Mouse (Mus musculus) liver, adult (tissue): Measurements from ENCODE around the gene Arhgap40.

Experiments used
- GATA4 ChIP-seq: IDR thresholded peaks from 2 replicates; pipeline ENCODE4 v1.6.1; 2014; ENCODE audit warnings: mild to moderate bottlenecking, low read length; ENCODE audit not compliant: insufficient replicate concordance

Arhgap40 gene

DNA sequence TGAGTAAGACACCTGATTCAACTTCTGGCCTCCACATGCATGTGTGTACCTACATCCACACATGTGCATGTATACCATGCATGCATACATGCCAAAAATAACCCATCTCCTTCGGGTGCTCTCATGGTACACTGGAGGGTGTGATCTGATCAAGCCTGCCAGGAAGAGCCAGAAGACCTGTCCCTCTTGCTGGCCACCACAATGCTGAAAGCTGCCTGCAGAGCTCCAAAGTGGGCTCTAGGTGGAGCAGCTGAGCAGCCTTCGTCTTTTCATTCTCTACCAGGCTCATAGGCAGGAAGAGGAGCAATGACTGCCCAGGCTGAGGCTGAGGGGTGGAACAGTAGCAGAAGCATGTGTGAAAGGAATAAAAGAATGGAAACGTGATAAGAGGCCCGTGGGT is 21.5 kb downstream of the Arhgap40 start:
- no peak for TF ChIP-seq GATA4

DNA sequence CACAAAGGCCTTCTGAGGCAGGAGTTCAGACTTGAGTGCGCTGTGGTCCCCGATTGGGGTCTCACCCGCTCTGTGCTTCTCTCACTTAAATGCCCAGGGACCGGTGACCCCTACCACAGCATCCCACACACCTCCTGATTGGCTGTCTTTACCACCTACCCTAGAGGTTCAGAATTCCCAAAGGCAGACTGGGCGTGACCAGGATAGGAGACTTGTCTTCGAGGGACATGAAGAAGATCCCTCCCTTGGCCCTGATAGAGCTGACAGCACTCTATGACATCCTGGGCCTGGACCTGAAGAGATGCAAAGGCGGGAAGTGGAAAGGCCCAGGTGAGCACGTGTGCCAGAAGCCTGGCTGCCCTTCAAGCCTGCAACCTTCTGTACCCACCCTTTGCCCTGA is 22.0 kb downstream of the Arhgap40 start:
- TF ChIP-seq GATA4, result no peak

DNA sequence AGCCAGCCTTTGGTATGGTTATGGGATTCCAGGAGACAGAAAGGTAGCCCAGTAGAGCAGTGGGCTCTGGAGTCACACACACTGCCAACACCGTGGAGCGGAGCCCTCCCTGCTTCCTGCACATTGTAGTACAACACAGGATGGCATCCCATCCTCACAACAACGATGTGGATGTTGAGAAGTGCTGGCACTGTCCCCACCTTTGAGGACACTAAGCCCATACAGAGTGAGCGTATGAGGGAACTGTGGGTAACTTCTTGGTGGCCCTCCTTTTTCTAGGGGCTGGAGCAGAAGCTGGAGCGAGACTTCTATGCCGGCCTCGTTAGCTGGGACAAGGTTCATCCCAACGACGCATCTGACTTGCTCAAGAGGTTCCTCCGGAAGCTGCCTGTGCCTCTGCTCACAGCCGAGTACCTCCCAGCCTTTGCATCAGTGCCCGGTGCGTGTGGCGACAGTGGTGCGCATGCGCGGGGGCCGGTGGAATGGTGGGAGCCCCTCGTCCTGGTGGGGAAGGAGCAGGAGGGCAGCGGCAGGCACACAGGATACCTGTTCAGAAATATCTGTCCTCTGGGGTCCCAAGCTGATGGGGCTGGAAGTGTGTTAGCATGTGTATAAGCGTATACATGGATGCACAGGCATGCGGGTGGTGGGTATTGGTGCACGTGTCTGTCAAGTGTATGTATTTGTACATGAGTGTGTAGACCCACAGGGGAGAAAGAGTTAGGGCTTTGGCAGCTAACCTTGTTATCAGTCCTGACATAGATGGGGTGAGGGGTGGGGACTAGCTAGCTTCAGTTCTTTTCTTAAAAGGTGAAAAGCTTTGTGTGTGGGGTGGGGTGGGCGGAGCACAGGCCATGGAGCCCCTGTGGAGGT is 27.1 kb downstream of the Arhgap40 start:
- no peak for TF ChIP-seq GATA4

DNA sequence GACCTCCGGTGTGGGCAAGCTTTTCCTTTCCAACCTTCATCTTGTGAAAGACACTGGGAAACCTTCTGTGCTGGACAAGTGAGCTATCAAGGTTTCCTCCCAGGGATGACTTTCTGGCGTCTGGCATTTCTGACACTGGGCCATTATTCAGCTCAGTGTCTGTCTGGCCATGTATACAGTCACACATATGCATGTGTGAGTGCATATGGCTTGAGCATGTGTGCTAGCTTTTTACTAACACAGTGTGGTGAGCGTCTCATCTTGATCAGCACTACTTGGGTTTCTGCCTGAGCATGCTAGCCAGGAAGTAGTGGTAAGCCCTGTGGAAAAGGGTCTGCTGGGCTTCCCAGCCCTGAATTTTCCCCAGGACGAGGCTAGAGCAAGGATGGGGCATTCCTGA is 28.7 kb downstream of the Arhgap40 start:
- no peak for TF ChIP-seq GATA4

DNA sequence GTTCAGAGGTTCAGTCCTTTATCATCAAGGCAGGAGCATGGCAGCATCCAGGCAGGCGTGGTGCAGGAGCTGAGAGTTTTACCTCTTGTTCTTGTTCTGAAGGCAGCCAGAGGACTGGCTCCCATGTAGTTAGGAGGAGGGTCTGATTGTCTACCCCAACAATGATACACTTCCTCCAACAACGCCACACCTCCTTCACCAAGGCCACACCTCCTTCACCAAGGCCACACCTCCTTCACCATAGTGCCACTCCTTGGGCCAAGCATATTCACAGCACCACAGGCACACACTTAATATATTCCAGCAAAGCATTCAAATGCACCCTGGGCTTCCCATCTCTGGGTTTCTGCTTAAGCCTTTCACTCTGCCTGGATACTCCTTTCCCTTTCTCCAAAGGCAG is 32.7 kb downstream of the Arhgap40 start:
- TF ChIP-seq GATA4, result no peak

DNA sequence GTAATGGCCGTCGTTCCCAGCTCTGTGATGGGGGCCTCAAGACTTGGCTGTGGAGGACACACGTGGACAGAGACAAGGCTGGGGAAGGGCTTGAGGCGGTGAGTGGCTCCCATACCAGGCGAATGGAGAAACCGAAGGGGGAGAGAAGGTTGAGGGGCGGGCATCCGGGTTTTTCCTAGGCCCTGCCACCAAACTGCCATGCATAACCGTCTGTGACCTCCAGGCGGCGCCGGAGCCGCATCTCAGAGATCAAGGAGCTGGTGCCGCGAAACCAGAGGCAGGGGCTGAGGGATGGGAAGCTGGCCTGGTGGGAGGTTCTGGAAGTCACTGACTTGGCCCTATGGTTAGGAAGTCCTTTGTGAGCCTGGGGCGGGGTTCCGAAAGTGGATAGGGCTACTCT is 34.2 kb downstream of the Arhgap40 start:
- no peak for TF ChIP-seq GATA4

DNA sequence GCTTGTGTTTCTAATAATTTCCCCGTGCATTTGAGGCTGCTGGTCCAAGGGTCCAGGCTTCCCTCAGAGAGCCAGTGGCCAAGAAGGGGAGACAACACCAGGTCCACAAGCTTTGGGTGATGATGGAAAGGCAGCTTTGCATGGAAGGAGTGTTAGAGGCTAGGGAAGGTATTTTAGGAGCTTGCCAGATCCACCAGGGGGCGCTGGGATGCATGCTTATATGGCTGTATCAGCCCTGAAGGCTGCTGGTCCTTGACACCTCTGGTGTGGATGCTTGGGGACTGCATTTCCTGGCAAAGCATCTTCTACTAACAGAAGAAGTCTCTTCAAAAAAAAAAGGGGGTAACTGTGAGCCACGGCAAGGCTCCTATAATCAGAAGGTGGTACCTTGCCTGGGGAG is 37.5 kb downstream of the Arhgap40 start:
- TF ChIP-seq GATA4, result no peak

DNA sequence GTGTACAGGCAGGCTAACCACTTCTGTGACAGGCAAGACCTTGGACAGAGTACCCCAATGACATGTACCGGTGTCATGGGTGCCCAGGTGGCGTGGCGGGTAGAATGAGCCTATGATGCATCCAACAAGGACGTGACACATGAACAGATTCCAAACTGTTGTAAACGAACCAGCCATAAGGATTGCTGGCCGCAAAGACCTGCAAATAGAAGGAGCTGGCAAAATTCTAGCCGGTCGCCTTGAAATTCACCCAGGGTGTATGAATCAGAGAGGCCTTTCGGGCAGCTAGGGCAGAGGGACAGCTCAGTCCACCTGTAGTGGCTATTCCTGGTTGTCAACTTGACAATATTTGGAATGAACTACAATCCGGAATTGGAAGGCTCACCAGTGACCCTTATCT is 41.8 kb downstream of the Arhgap40 start:
- no peak for TF ChIP-seq GATA4

DNA sequence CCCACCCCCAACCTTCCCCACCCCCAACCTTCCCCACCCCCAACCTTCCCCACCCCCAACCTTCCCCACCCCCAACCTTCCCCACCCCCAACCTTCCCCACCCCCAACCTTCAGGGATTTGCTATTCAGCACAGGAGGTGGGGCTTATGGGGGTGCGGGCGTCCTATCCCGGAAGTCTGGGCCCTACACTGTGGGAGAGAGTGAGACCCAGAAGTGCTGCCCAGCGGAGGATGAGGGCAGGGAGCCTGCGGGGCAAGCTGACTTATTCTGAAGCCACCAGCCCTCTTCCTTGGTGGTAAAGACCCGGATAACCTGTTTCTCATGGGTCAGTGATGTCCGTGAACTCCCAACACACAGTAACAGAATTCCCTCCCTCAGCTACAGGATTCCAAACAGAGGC is 42.7 kb downstream of the Arhgap40 start:
- TF ChIP-seq GATA4, result no peak

DNA sequence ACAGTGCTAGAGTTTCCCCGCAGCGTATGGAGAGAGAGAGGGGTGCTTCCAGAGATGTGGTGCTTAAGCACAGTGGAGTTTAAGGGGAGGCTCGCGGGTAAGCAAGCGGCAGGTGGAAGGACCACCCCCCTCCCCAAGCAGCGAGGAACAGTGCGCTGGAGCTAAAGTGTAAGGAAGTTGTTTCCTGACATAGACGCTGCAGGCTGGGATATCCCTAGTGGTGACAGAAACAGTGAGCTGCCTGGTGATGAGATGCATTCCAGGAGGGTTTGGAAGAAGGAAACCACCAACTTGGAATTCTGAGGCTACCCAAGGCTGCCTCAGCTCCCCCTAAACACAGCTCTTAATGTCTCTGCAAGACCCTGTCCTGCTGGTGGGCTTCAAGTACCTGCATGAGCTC is 43.2 kb downstream of the Arhgap40 start:
- no peak for TF ChIP-seq GATA4

DNA sequence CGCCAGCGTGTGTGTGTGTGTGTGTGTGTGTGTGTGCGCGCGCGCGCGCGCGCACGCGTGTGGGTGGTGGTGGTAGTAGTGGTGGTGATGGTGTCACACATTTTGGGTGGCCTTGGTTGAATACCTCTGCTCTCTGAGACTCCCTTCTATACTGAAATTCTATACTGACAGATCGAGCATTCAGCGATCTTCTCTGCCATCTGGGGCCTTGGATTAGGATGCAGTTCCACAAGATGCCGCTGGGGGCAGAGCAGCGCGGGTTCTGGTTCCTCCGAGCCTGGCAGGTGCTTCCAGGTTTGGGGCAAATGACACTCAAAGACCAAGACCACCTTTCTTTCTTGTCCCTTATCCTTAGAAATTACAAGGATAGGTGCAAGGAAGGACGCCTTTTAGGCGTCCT is 43.6 kb downstream of the Arhgap40 start:
- TF ChIP-seq GATA4, result no peak

DNA sequence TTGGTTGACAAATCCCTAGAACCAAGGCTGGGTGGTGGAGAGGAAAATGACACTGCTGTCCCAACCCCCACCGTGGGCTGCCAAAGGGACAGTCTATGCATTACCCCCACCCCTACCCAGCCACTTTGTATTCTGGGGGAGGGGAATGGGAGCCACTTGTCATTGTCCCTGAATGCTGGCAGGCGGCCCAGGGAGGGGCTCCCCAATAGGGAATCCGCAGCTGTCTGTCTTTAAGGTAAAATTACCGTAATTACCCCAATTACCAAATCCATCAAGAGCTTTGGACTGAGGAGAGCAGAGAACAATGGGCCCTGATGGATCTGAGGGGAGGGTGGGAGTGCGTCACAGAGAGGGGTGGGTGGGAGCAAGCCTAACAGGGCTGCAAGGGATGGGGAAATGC is 44.2 kb downstream of the Arhgap40 start:
- TF ChIP-seq GATA4, result no peak

DNA sequence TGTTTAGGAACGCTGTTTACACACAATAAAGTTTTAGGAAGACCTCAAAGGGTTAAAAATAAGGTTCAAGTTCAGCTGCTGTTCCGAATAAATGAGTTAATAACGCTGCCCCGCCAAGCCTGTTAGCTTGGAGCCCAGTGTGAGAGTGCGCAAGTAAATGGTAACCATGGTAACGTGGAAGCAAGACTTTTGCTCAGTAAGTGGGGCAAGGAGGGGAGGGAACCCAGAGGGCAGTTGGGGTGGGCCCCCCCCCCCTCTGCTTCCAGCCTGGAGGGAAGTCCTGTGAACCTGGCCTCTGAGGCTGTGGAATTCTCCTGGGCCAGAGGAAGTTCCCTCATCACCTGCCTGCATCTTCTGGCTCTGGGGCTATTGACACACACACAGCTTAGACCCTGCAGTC is 47.3 kb downstream of the Arhgap40 start:
- no peak for TF ChIP-seq GATA4

DNA sequence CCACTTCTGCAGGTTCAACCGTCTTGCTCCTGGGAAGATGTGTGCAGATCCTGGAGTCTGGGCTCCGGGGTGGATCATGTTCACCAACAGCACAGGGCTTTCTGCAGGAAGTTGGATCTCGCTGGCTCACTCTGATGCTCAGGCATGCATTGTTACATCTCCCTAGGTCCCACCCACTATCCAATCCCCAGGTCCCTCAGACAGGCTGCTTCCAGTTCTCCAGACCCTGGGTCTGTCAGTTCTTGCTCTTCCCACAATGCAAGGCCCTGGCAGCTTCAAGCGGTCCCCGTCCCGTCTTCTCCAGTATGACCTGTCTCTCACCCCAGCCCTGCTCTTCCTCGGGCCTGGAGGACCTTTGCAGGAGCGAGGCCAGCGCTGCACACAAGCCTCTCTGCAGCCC is 48.2 kb downstream of the Arhgap40 start:
- TF ChIP-seq GATA4, result no peak

DNA sequence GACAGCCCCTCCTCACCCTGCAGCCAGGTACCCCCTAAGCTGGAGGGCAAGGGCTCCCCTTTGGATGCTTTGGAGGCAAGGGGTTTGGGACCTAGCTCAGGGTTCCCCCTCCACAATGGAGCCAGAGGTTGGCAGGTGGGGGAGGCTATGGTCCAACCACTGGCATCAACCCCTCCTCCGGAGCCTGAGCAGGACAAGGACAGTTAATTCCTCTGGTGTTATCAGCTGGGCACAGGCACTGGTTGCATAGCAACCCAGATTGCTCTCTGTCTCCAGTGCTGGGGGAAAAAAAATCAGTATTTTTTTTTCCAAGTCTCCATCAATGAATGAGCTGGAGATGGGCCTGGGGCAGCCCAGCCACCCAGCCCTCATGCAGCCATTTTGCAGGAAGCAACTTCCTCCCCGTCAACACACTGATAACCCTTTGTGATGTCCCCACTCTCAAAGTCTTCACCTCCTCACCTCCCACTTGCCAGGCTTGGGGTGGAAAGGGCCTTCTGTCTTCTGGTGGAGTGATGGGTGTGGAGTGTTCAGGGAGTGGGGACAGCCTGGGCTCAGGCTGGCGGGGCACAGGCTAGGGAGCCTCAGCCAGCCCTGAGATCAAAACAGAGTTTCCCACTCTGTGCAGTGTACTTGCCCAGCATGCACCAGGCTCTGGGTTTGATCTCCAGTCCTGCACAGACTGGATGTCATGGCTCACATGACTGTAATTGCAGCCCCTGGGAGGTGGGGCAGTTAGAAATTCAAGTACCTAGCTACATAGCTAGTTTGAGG is 49.0 kb downstream of the Arhgap40 start:
- TF ChIP-seq GATA4, result no peak

DNA sequence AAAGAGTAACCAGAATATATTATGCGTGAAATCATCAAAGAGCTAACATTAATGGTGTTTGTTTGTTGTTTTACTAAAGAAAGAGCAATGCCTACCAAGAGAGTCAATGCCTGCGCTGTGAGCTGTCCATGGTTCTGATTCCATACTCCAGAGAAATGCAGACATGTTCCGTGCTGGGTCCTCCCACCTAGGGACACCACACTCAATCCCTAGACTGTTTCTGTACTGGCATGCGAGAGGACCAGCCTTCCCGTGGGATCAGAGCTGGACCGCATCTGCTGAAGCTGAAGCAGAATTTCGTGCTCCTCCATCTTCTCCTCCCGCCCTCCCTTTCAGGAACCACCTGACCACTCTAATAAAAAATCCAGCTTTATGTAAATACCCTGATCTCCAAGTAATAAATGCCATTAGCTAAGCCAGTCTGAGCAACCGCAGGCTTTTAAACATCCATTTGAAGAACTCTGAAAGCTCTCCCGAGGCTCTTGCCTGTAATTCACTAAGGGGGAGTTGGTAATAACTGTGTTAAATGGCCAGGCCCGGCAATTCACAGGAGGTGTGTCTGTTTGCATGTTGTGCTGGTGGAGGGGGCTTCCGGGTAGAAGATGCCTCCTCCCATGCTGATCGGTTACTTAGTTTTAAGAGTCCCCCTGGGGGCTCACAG is 58.0 kb downstream of the Arhgap40 start:
- no peak for TF ChIP-seq GATA4
